Mouse (Mus musculus): ENCODE measurements around the gene Dop1a.

DNA sequence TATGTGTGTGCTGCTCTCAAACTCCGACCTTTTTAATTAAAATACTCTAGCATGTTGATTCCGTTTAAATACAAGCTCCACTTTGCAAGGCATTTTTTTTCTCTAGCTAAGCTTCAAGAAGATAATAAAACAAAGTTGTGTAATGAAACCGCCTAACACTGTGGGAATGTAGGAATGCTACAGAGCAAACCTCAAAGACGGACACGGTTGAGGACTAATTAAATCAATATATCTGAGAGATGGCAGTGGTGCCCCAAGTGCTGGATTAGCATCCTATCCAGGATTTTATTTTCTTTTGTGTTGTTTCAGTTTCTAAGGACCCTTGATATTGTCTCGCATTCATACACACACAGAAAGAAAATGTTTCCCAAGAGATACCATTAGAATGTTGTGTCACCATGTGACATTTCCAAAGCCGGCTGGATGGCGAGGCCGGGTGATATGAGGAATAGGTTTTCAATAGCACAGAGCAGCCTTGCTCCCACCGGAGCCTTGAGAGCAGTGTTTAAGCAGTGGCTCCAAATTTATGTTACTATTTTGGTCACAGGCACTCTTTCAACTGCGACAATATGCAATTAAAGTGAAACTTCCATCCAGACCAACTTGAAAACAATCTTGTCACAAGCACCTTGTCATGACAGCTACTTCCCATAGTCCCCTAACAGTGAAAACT lies 28.5 kb upstream of the Dop1a start:
- TF ChIP-seq GATA1 (IDR thresholded peaks at IDR 0.05; ENCODE audit: borderline replicate concordance, low read length) (no peak), FLI1 (IDR thresholded peaks at IDR 0.05; ENCODE audit: low read length) (no peak)

Measured in megakaryocyte, embryonic 14.5 days (primary cell).